Mouse (Mus musculus) layer of hippocampus, adult 11-12 months (tissue): ENCODE measurements around the gene Atg101.

Source experiments
- DNase-seq: peaks from one replicate; pipeline ENCODE4 v3.0.0; 2022; ENCODE audit warnings: low spot score

Gene Atg101

DNA sequence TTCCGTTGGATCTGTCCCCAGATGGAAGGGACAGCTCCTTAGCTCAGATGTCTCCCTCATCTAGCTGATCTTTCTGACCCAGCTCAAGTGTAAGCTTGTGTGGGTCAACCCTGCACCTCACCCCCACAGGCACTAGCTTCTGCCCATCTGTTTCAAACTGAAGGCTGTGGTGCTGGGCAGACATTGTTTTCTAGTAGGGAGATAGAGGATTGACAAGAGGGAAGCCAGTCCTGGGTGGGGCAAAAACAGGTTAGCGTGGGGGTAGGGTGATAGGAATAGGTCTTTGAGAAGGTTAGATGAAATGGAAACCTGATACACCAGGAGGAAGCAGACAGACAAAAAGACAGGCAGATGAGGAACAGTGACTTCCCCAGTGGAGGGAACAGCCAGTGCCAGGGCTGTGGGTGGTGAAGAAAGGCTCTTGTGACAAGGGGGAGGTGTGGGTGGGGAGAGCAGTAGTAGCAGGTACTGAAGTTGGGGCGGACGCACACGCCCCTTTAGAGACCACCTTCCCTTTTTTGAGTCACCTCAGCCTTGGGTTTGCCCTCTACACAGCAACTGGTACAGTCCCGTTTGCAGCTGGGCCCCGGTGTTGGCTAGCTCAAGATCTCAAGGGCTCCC lies 28.1 kb upstream of the Atg101 start:
- DNase-seq: no peak

GRCm38 (mm10) chr15:101256463-101257206 lies 27.4 kb upstream of the Atg101 start:
- DNase-seq: no peak

DNA sequence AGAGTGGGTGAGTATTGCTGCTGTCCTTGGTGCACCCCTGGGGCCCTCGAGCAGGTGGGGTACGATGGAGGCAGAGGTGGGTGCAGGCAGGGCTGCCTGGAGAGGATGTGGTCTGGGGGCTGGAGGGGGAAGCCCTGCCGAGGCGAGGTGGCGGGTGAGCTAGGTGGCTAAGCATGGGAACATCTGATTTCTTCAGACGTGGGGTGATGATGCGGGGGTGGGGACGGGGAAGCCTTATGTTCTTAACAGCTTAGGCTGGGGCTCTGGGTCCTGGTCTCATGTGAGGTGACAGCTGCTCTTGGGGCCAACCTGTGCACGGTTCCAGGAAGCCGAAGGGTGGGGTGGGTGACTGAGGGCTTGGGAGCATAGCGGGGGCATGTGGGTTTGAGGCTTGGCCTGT lies 25.7 kb upstream of the Atg101 start:
- no peak for DNase-seq

- DNase-seq: no peak
Observed at GRCm38 (mm10) chr15:101259922-101260321, 24.1 kb upstream of the Atg101 start.

- DNase-seq: no peak
Observed at GRCm38 (mm10) chr15:101260387-101260786, 23.7 kb upstream of the Atg101 start.

DNA sequence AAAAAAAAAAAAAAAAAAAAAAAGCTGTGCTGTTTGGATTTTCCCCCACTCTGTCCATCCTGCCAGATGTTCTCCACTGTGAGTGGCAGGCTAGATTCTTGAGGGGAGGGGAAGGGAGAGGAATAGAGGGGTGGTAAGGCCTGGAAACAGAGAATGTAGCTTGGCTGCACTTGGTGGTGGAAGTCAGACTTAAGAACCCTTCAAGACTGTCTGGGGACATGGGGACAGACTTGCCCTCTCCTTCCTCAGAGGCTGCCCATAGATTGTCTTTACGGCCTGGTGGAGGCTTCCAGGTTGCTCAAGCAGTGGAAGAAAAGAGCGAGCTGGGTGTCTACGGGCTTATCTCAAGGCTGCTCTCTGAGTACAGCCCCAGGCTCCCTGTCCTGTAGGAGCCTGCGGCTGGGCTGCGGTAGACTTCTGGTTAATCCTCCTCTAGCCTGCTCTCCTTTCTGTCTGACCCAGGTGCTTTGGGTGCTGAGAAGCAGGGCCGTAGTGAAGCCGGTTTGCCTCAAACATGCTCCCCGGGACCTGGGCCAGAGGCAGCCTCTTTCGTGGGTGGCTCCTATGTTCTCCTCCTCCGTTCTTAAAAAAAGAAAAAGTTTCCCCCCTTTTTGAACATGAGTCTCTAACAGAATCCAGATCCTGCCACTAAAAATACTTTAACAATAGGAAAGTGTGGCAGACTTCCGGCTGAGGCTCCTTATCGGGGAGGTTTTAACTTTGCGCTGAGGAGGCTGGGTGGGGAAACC lies 23.0 kb upstream of the Atg101 start:
- no peak for DNase-seq

DNA sequence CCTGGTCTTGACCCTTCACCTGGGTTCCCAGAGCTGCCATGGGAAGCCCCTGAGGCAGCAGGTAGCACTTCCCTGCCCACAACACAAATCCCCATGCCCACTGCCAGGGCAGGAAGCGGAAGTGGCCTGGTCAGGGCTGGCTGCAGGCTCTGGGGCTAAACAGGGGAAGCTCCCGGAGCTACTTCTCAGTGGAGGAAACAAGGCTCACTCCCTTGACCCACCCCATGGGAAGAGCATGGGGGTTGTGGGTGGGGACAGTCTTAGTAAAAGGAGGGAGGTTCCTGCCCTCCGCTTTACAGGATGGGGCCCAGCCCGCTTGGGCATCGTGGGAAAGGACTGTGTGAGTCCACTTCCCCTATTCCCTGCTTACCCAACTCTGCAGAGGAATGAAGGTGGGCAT lies 21.6 kb upstream of the Atg101 start:
- DNase-seq: no peak

DNA sequence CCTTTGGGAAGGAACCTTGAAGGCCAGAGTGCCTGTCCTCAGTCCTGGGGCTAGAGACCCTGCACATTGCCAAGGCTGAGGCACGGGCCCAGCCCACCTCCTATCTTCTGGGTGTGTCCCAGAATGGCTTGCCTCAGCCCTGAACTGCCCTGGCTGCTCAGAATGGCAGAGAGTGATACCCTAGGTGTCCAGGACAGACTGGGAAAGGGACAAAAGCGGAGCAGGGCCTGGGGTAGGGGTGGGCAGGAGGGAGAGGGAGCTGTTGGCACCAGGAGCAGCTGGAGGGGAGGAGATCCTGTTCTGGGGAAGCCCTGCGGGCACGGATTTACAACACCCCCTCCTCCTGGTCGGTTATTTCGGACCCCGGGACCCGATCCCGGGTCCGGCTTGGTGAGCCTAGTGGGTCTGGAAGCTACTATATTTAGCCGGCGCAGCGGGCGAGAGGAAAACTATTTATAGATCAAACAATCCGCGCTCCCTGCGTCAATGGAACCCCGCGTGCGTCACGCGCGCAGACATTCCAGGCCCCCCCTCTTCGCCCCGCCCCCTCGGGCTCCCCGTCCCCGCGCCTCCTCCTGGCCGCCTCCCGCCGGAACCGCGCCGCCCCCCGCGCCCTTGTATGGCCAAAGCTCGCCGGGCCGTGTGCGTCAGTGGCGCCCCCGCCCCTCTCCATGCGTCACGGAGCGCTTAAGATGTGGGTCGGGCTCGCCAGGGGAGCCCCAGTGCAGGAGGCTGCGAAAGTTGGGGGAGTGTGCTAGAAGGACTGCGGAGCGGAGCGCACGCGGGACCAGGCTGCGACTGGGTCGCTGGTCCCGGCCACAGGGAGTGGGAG lies 17.7 kb upstream of the Atg101 start:
- DNase-seq: peak; percentile 92

DNA sequence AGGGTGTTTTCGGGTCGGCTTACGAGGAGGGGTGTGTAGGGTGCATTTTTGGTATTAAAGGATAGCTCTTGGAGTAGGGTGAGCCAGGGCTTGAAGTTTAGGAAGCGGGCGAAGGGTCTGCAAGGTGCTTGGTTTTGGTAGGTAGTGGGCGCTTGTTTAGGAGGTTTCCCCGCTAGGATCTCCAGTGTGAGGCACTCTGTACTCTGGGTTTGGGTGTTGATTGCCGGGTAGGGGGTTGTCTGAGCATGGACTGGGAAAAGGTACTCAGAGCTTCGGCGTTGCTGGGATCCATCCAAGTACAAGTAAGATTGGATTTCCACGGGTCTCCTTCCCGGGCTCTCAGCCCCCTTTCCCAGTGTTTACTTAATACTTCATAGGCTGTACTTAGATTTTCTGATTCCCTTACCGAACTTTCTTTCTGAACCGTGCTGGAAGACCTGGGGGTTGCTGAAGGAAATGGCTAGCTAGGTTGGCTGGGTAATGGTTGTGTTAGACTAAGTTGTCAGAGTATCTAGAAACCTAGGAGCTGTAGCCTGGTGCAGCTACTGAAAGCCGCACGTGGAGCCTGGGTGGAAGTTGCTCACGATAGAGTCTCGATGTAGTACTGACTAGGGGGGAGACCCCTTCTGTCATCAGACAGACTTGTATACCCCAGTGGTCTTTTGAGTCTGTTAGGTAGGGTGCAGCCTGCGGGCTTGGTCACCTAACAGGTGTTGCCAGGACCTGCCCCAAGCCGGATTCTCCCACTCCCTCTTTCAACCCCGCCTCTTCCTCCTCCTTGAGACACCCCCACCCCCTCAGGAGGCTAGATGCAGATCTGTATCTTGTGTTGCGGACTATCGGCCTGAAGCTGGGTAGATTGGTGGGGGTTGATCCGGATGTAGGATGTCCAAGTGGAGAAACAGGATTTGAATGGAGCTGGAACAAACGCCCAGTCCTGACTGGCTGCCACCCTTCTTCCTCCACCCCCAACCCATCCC lies 16.7 kb upstream of the Atg101 start:
- no peak for DNase-seq

DNA sequence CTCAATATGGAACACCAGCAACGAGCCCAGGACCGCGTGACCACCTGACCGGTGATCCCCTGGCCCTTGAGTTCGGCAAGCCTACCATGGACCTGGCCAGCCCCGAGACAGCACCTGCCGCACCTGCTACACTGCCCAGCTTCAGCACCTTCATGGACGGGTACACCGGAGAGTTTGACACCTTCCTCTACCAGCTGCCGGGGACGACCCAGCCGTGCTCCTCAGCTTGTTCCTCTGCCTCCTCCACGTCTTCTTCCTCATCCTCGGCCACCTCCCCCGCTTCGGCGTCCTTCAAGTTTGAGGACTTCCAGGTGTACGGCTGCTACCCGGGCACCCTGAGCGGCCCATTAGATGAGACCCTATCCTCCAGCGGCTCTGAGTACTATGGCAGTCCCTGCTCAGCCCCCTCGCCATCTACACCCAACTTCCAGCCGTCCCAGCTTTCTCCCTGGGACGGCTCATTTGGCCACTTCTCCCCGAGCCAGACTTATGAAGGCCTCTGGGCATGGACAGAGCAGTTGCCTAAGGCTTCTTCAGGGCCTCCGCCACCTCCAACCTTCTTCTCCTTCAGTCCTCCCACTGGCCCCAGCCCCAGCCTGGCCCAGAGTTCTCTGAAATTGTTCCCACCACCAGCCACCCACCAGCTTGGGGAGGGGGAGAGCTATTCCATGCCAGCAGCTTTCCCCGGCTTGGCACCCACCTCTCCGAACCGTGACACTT lies 13.8 kb upstream of the Atg101 start:
- no peak for DNase-seq

DNA sequence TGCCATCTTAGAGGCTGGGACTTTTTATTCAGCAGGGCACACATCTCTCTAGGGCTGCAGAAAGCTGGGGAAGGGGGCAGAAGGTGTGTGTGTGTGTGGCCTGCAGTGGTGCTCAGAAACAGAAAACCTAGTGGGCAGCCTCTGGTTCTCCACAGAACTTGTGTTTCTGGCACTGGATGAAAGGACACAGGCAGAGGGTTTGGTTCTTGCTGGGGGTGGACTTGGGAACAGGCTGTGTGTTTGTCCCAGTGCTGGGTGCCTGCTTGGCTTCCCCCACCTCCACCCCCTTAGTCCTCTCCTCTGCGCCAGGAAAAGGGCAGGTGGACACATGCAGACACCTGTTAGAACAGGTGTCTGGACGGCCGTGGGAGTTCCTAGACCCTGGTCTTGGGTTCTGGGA lies 13.0 kb upstream of the Atg101 start:
- no peak for DNase-seq

DNA sequence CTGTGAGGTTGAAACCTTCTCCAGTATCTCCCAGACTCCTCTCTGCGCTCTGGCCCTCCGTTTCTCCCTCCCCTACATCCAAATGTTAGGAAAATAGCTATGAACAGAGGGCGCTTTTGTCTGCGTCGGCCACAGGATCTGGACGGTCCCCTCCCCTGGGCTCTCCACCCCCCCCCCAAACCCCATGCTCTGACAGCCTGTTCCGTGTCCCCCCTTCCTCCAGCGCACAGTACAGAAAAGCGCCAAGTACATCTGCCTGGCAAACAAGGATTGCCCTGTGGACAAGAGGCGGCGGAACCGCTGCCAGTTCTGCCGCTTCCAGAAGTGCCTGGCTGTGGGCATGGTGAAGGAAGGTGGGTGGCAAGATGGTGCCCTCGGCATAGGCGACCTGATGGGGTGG lies 12.6 kb upstream of the Atg101 start:
- DNase-seq: peak; percentile 60

- no peak for DNase-seq
Observed at GRCm38 (mm10) chr15:101274380-101274779, 9.7 kb upstream of the Atg101 start.

- DNase-seq: peak; percentile 76
Observed at GRCm38 (mm10) chr15:101277351-101277899, 6.6 kb upstream of the Atg101 start.

GRCm38 (mm10) chr15:101278589-101278988 lies 5.5 kb upstream of the Atg101 start:
- DNase-seq: no peak

GRCm38 (mm10) chr15:101279430-101279999 lies 4.6 kb upstream of the Atg101 start:
- no peak for DNase-seq

GRCm38 (mm10) chr15:101282471-101282870 lies 1.6 kb upstream of the Atg101 start:
- DNase-seq: no peak

DNA sequence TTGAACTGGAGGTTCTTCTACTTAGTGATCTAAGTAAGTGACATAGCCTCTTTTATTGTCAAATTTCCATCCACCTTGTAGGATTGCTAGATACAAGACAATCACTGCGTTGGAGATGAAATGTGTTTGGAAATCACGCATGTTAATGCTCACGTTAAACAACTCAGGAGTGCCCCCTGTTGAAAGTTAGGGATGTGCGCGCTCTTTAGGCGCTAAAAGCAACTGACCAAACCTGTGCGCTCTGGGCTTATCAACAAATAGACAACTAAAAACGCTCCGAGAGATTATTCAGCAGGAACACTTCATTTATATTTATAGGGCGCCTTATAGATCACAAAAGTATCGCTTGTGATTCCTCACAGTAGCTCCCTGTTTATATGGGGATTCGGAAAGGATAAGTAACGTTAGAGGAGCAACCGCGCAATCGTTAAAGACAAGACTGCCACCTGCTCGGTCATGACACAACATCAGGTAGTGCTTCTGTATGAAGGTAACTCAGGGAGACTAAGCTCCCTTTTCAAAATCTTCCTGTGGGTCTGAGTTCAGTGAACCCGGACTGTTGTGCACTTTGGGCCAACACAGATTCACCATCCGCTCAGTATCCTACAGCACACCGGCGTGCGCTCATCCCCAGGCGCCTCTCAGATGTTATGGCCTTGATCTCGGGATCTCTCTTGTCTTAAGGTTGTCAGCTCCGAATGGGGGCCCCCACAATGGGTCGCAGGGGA lies 725 bp upstream of the Atg101 start:
- DNase-seq: peak; percentile 78
